Mouse (Mus musculus): Measurements from ENCODE around the gene Guk1.

DNA sequence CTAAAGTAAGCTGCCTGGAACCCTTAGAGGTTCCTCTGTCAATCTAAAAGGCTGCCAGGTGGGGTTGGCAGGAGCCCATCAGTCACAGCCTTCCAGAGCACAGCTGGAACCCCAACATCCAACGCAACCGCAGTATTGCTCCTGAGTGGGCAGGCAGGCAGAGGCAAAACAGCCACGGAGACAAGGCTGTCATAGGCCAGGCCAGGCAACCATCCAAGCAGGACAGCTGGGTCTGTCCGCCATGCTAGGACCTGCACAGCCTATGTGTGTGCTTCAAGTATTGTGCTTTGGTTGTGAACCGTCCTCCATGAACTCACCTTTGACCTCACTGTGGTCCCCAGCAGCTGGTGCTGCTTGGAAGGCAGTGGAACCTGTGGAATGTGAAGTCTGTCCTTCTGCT lies 36.1 kb downstream of the Guk1 start:
- TF ChIP-seq CTCF (IDR thresholded peaks at IDR 0.05; ENCODE audit: extremely low read depth, insufficient read depth, insufficient read length, insufficient replicate concordance): no peak
- TF ChIP-seq POLR2A (IDR thresholded peaks at IDR 0.05; ENCODE audit: low read depth, low read length): no peak
